Mouse (Mus musculus): Measurements from ENCODE around the gene Acox1. TPM values are rescaled to one million over a fixed set of nuclear protein-coding genes. Genes with fewer than 3 reads are reported as not detected.

Gene Acox1
- polyA plus RNA-seq, 1 experiment from 2014 or later = 29.6 TPM

DNA sequence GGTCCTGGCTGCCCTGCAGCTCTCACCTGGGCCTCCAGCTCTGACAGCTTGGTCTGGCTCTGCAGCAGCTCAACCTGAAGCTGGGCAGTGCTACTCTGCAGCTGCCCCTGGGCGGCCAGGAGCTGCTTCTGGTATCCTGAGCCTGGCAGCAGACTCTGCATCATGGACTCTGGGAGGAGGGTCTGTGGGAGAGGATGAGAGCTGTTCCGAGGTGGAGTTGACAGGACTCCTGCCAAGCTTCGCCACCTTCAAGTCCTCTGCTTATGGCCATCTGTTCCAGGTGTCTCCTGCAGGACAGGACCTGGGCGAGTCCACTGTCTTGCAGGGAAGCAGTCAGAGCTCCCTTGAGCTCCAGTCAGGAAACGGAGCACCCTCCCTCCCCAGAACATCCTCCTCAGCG, 49.5 kb downstream of the Acox1 start:
- Histone ChIP-seq H3K27ac (ENCODE audit: low read length) (no peak overlapping the region), H3K4me1 (ENCODE audit: control insufficient read depth, insufficient read depth, low read length) (no peaks in the 10 kb centered on the region), H3K27me3 (ENCODE audit: control insufficient read depth, insufficient read depth, low read length) (no peaks in the 10 kb centered on the region), H3K4me3 (ENCODE audit: low read depth, low read length) (no peak overlapping the region), H3K4me2 (replicated peaks; ENCODE audit: low read depth, low read length) (no peak overlapping the region), H3K9ac (replicated peaks; ENCODE audit: low read depth, low read length) (no peak overlapping the region), H3K9me3 (ENCODE audit: control insufficient read depth, low read depth, low read length) (no peaks in the 10 kb centered on the region), H3K36me3 (ENCODE audit: control insufficient read depth, insufficient read depth, low read length) (peaks cover 69% of the 10 kb centered on the region)
- ATAC-seq (ENCODE audit: insufficient number of reproducible peaks, insufficient read depth, low FRiP score, low read depth) = no peak
- WGBS = 76% methylated on average over 6 of the region's 6 CpGs

DNA sequence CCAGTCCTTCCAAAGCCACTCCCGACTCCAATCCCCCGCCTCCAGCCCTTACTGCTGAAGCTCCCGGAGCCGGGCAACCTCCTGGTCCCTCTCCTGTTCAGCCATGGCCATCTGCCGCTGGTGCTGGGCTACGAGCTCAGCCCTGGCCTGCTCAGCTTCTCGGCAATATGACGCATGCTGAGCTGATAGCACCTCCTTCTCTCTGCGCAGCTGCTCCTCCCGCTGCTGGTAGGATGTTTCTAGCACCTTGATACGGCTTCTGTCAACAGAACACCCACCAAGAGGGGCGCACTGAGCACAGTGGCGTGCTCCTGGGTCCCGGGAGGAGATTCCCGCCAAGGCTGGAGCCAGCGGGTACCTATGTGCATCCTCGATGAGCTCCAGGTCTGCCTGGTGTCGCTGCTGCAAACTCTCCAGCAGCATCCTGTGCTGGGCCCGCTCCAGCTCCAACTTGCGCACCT, 50.1 kb downstream of the Acox1 start:
- H3K36me3 ChIP-seq (ENCODE audit: control insufficient read depth, insufficient read depth, low read length) = peaks cover 70% of the 10 kb centered on the region
- no peak overlapping the region for H3K4me2 ChIP-seq (replicated peaks; ENCODE audit: low read depth, low read length)
- H3K9ac ChIP-seq (replicated peaks; ENCODE audit: low read depth, low read length) = no peak overlapping the region
- no peaks in the 10 kb centered on the region for H3K4me1 ChIP-seq (ENCODE audit: control insufficient read depth, insufficient read depth, low read length)
- no peak for ATAC-seq (ENCODE audit: insufficient number of reproducible peaks, insufficient read depth, low FRiP score, low read depth)
- WGBS = 45% methylated on average over 20 of the region's 20 CpGs
- no peak overlapping the region for H3K4me3 ChIP-seq (ENCODE audit: low read depth, low read length)
- no peaks in the 10 kb centered on the region for H3K9me3 ChIP-seq (ENCODE audit: control insufficient read depth, low read depth, low read length)
- no peak overlapping the region for H3K27ac ChIP-seq (ENCODE audit: low read length)
- H3K27me3 ChIP-seq (ENCODE audit: control insufficient read depth, insufficient read depth, low read length) = no peaks in the 10 kb centered on the region

DNA sequence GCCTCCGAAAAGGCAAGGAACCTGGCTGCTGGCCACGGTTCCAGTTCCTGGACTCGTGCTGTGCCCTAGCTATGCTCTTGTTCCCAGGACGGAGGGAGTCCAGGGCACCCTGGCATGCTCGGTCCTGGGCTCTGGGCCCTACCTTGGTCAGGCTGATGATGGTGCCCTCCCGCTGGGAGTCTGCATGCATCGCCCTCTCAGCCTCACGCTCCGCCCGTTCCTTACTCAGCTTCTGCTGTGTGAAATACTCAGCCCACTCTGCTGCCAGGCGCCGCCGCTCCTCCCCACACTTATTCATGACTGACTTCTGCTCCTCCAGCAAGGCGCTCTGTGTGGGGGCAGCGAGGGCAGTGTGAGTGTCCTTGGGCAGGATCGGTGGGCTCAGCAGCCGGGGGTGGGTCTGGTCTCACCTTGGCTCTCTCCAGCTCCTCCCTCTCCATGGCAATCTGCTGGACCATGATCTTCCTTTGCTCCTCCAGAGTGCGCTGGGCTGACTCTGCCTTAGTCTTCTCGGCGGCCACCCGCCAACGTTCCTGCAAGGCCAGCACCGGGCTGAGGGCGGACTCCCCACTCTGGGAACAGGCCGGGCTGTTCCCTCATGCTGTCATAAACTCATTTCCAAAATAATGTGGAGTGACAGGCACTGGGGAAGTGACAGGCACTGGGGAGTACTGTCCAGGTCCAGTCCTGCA, 52.4 kb downstream of the Acox1 start:
- Histone ChIP-seq H3K4me3 (ENCODE audit: low read depth, low read length) (no peak overlapping the region), H3K4me2 (replicated peaks; ENCODE audit: low read depth, low read length) (no peak overlapping the region), H3K36me3 (ENCODE audit: control insufficient read depth, insufficient read depth, low read length) (peaks cover 69% of the 10 kb centered on the region), H3K9me3 (ENCODE audit: control insufficient read depth, low read depth, low read length) (no peaks in the 10 kb centered on the region), H3K27me3 (ENCODE audit: control insufficient read depth, insufficient read depth, low read length) (no peaks in the 10 kb centered on the region), H3K9ac (replicated peaks; ENCODE audit: low read depth, low read length) (no peak overlapping the region), H3K27ac (ENCODE audit: low read length) (no peak overlapping the region; the same call in 1 of the 2 replicates), H3K4me1 (ENCODE audit: control insufficient read depth, insufficient read depth, low read length) (no peaks in the 10 kb centered on the region)
- 75% methylated on average over 25 of the region's 25 CpGs for WGBS
- no peak for ATAC-seq (ENCODE audit: insufficient number of reproducible peaks, insufficient read depth, low FRiP score, low read depth)

DNA sequence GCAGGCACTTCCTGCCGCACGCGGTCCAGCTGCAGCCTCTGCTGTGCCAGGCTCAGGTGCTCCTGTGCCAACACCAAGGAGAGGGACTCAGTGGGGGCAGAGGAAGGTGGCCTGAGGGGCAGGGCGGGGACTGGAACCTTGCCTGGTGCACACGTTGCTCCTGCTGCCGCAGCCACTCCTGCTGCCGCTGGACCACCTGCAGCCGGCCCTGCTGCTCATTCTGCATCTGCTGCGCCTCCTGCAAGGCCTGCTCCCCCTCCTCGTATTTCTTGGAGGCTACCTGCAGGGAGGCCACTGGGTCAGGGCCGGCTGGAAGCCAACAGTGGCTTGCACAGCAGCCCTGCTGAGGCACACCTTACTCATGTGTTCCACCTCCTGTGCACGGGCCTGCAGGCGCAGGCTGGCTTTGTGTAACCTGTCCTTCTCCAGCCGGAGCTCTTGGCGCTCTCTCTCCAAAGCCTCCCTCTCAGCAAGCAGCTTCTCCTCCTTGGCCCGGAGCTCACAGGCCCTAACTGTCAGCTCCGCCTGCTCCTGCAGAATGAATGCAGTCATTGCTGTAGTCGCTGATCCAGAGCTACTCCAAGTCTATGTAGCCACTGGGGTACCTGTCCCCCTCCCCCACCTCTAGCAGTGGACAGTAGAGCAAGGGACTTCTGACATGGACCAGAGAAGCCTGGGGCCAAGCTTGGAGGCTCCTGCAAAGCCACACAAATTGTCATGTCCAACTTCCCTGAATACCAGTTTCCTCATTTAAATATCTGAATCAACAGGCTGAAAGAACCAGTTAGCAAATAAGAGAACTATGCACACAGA, 53.2 kb downstream of the Acox1 start:
- Histone ChIP-seq H3K36me3 (ENCODE audit: control insufficient read depth, insufficient read depth, low read length) (peaks cover 62% of the 10 kb centered on the region), H3K4me2 (replicated peaks; ENCODE audit: low read depth, low read length) (no peak overlapping the region), H3K27me3 (ENCODE audit: control insufficient read depth, insufficient read depth, low read length) (no peaks in the 10 kb centered on the region), H3K4me3 (ENCODE audit: low read depth, low read length) (no peak overlapping the region), H3K4me1 (ENCODE audit: control insufficient read depth, insufficient read depth, low read length) (no peaks in the 10 kb centered on the region), H3K9ac (replicated peaks; ENCODE audit: low read depth, low read length) (no peak overlapping the region), H3K9me3 (ENCODE audit: control insufficient read depth, low read depth, low read length) (no peaks in the 10 kb centered on the region), H3K27ac (ENCODE audit: low read length) (peak overlapping the region; percentile 27; the same call in 1 of the 2 replicates)
- ATAC-seq (ENCODE audit: insufficient number of reproducible peaks, insufficient read depth, low FRiP score, low read depth) = no peak
- 71% methylated on average over 18 of the region's 18 CpGs for WGBS

DNA sequence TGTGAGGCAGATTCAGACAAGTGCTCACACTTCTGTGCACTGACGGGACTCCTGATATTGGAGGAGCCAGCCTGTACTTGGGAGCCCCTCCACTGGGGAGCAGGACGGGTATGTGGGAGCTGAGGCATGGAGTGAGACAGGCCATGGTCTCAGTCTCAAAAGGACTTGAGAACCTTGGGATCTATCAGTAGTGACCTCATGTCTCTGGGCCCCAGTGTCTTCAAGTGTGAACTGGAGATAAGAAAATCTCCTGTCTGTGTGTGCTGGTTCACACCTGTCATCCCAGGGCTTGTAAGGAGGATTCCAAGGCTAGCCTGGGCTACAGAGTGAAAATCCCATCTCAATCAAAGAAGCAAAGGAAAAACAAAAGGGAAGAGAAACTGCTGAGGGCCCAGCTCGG, 55.4 kb downstream of the Acox1 start:
- H3K27me3 ChIP-seq (ENCODE audit: control insufficient read depth, insufficient read depth, low read length) = no peaks in the 10 kb centered on the region
- H3K36me3 ChIP-seq (ENCODE audit: control insufficient read depth, insufficient read depth, low read length) = peaks cover 49% of the 10 kb centered on the region
- H3K9ac ChIP-seq (replicated peaks; ENCODE audit: low read depth, low read length) = no peak overlapping the region
- no peak for ATAC-seq (ENCODE audit: insufficient number of reproducible peaks, insufficient read depth, low FRiP score, low read depth)
- H3K9me3 ChIP-seq (ENCODE audit: control insufficient read depth, low read depth, low read length) = no peaks in the 10 kb centered on the region
- 85% methylated on average over 3 of the region's 3 CpGs for WGBS
- H3K4me1 ChIP-seq (ENCODE audit: control insufficient read depth, insufficient read depth, low read length) = no peaks in the 10 kb centered on the region
- H3K4me2 ChIP-seq (replicated peaks; ENCODE audit: low read depth, low read length) = no peak overlapping the region
- no peak overlapping the region for H3K4me3 ChIP-seq (ENCODE audit: low read depth, low read length)
- H3K27ac ChIP-seq (ENCODE audit: low read length) = no peak overlapping the region

DNA sequence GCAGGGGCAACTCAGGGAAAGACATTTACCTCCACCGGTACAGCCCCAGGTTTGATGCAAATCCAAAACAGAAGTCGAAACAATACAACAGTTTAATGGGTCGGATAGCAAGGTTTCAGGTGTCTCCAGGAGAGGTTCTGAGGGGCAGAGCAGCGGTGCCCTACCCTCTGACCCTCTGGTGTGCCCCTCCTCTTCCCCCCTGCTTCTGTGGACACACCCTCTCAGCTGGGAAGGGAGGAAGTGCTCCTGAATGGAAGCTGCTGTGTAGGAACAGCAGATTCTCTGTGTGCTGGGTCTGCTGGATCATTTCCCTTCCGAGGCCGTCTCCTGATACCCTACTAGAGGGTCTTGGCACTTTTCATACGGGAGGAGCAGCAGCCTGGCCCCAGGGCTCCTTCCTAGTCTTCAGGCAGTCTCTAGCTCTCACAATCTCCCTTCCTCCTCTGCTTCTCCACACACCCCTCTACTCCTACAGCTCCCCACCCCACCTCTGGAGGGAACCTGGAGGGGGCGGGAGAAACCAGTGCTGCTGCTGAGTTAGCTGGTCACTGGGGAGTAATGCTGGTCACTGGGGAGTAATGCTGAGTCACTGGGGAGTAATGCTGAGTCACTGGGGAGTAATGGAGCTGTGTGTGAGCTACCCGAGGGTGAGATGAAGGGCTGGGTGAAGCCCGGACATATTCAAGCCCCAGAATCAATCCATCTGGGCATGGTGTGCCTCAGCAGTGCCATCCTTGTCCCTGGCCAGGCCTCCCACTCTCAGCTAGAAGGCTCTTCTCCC, 56.4 kb downstream of the Acox1 start:
- H3K9me3 ChIP-seq (ENCODE audit: control insufficient read depth, low read depth, low read length) = no peaks in the 10 kb centered on the region
- no peak overlapping the region for H3K4me3 ChIP-seq (ENCODE audit: low read depth, low read length)
- H3K27ac ChIP-seq (ENCODE audit: low read length) = no peak overlapping the region
- peaks cover 3% of the 10 kb centered on the region; the same call in 1 of the 2 replicates for H3K4me1 ChIP-seq (ENCODE audit: control insufficient read depth, insufficient read depth, low read length)
- H3K36me3 ChIP-seq (ENCODE audit: control insufficient read depth, insufficient read depth, low read length) = peaks cover 39% of the 10 kb centered on the region
- no peak overlapping the region for H3K9ac ChIP-seq (replicated peaks; ENCODE audit: low read depth, low read length)
- no peaks in the 10 kb centered on the region for H3K27me3 ChIP-seq (ENCODE audit: control insufficient read depth, insufficient read depth, low read length)
- H3K4me2 ChIP-seq (replicated peaks; ENCODE audit: low read depth, low read length) = no peak overlapping the region
- WGBS = 65% methylated on average over 10 of the region's 10 CpGs
- ATAC-seq (ENCODE audit: insufficient number of reproducible peaks, insufficient read depth, low FRiP score, low read depth) = no peak

DNA sequence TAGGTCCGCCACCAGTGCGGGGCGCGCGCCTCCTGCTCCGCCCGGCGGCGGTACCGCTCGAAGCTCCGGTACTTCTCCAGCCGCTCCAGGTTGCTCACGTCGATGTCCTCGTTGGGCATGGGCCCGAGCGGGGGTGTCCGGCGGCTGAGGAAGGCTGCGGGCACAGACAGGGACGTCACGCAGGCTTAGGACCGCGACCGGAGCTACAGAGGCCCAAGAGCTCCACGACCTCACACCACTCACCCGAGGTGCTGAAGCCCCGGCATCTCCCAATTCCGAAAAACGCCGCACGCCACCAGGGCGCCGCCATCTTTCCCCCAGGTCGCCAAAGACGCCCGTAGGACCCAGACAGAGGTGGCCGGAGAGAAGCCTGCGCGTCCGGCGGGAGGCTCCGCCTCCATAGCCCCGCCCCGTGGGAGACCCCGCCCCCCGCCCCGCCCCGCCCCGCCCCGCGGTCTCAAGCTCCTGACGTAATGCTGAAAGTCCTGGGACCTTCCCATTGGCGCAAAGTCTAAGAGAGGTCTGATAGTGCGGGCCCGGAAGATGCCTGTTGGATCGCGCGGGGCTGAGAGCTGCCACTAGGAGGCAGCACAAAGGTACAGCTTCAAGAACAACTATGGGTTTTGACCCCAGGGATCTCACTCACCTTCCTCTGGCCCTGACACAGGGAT, 60.2 kb downstream of the Acox1 start, which contains the start of gene Mrpl38:
Gene Mrpl38, minus strand, starts transcription at position 401 of the 671 bp plus-strand sequence.
- peak within 1 kb of the TSS; percentile 81 for H3K9ac ChIP-seq (replicated peaks; ENCODE audit: low read depth, low read length)
- peak within 1 kb of the TSS; percentile 81 for H3K4me3 ChIP-seq (ENCODE audit: low read depth, low read length)
- peak within 1 kb of the TSS; percentile 56; the same call in 1 of the 2 replicates for H3K27ac ChIP-seq (ENCODE audit: low read length)
- H3K9me3 ChIP-seq (ENCODE audit: control insufficient read depth, low read depth, low read length) = no peaks in the 10 kb centered on the region
- peak within 1 kb of the TSS; percentile 48 for H3K4me2 ChIP-seq (replicated peaks; ENCODE audit: low read depth, low read length)
- peak; percentile 96 for ATAC-seq (ENCODE audit: insufficient number of reproducible peaks, insufficient read depth, low FRiP score, low read depth)
- peaks cover 29% of the 10 kb centered on the region; the same call in 1 of the 2 replicates for H3K36me3 ChIP-seq (ENCODE audit: control insufficient read depth, insufficient read depth, low read length)
- under 1% methylated on average over 51 of the region's 60 CpGs for WGBS
- peaks cover 3% of the 10 kb centered on the region; the same call in 1 of the 2 replicates for H3K4me1 ChIP-seq (ENCODE audit: control insufficient read depth, insufficient read depth, low read length)
- H3K27me3 ChIP-seq (ENCODE audit: control insufficient read depth, insufficient read depth, low read length) = no peaks in the 10 kb centered on the region
